ENCODE assay signal across 18 mouse cellular contexts in genomic region chr9:46724231-46724630, GRCm38 (mm10).
DNase-seq lines count a peak whose midpoint lies in the region.
"Had no signal": no experiment of that assay in that cellular context is flagged by ENCODE, and none has a peak within 500 bp of the region (broad histone marks: within the 10 kb centered on the region; RNA-seq: fewer than 3 reads in every experiment).

No protein-coding gene starts in this region.

- DNase-seq in frontal cortex, adult 2 months (ENCODE audit: extremely low spot score in 1 of 2, low spot score in 1 of 2), result peak; percentile 59 to 77
- no peak for DNase-seq in frontal cortex, postnatal 14 days (ENCODE audit: low spot score in 2 of 2)
- peak; percentile 50 to 59 for DNase-seq in layer of hippocampus, adult 8-10 months (ENCODE audit: low spot score in 2 of 2)
- DNase-seq in layer of hippocampus, postnatal 25 days (ENCODE audit: extremely low spot score in 1 of 2, low spot score in 1 of 2), result no peak
- peak; percentile 73 for DNase-seq in right cerebral cortex, adult 18-20 months
- DNase-seq in right cerebral cortex, postnatal 14 days, result no peak
- peak; percentile 41 for DNase-seq in right cerebral cortex, postnatal 25 days
- no peak for DNase-seq in heart, adult 9 months (ENCODE audit: low spot score in 2 of 2)
- DNase-seq: adrenal gland, postnatal 14 days; cerebellum, adult 18-20 months; cerebellum, postnatal 10 days; gastrocnemius, postnatal 25 days; heart, adult 18-20 months; heart, postnatal 10 days; kidney, adult 9 months; kidney, postnatal 10 days; lung, adult 2 months; lung, postnatal 10 days had no signal

Comparison
In these comparisons a context has a peak if more than half of its experiments do, and no peak if none do; other contexts are left out.
1. DNase-seq: peak in frontal cortex, adult 2 months (2 of 2), layer of hippocampus, adult 8-10 months (2 of 2), right cerebral cortex, adult 18-20 months (single experiment) and right cerebral cortex, postnatal 25 days (single experiment); none in frontal cortex, postnatal 14 days (0 of 2), layer of hippocampus, postnatal 25 days (0 of 2), right cerebral cortex, postnatal 14 days (single experiment) and heart, adult 9 months (0 of 2).